Mouse (Mus musculus) heart, embryonic 14.5 days (tissue): ENCODE measurements around the gene Spdye4c. TPM values are rescaled to one million over a fixed set of nuclear protein-coding genes. Genes with fewer than 3 reads are reported as not detected.

Experiments used
- ATAC-seq: fragments of 200-750 bp; cut with Nextera tagmentation; 2 replicates; pipeline ENCODE4 v1.8.0; 2017; ENCODE audit warnings: low read depth, moderate TSS enrichment; ENCODE audit not compliant: insufficient number of reproducible peaks, insufficient read depth, low FRiP score
- H3K27ac ChIP-seq, 2 experiments: fragments of 200-500 bp in 1 of 2; fragments of 300-500 bp in 1 of 2; sonication (generic) in 1 of 2; replicated peaks in 1 of 2; 2 replicates each; pipeline ENCODE4 v1.5.1; 2012 to 2014; ENCODE audit warnings: low read depth in 2 of 2, low read length in 2 of 2, control low read depth in 1 of 2, mild to moderate bottlenecking in 1 of 2, mixed read lengths in 1 of 2; ENCODE audit not compliant: control insufficient read depth in 1 of 2, insufficient read depth in 1 of 2
- H3K27me3 ChIP-seq: fragments of 300-500 bp; sonication (generic); 2 replicates; pipeline ENCODE4 v1.6.1; 2014; ENCODE audit warnings: mild to moderate bottlenecking, low read length, control low read depth; ENCODE audit not compliant: control insufficient read depth, insufficient read depth
- H3K36me3 ChIP-seq: fragments of 300-500 bp; sonication (generic); 2 replicates; pipeline ENCODE4 v1.6.1; 2014; ENCODE audit warnings: mild to moderate bottlenecking, control low read depth, low read length, mixed read lengths; ENCODE audit not compliant: control insufficient read depth, insufficient read depth
- H3K4me1 ChIP-seq, 2 experiments: fragments of 200-500 bp in 1 of 2; fragments of 300-500 bp in 1 of 2; sonication (generic) in 1 of 2; 2 replicates each; pipeline ENCODE4 v1.6.1; 2012 to 2014; ENCODE audit warnings: low read length in 2 of 2, control low read depth in 1 of 2, mixed read lengths in 1 of 2; ENCODE audit not compliant: control insufficient read depth in 2 of 2, insufficient read depth in 2 of 2
- H3K4me2 ChIP-seq: fragments of 300-500 bp; sonication (generic); 2 replicates; pipeline ENCODE4 v1.6.1; 2014; ENCODE audit warnings: mild to moderate bottlenecking, low read length
- H3K4me3 ChIP-seq, 2 experiments: fragments of 200-500 bp in 1 of 2; fragments of 300-500 bp in 1 of 2; sonication (generic) in 1 of 2; 2 replicates each; pipeline ENCODE4 v1.5.1; 2012 to 2014; ENCODE audit warnings: low read length in 2 of 2, mild to moderate bottlenecking in 2 of 2, control low read depth in 1 of 2, low read depth in 1 of 2, moderate library complexity in 1 of 2; ENCODE audit not compliant: control insufficient read depth in 1 of 2, insufficient read depth in 1 of 2
- H3K9ac ChIP-seq: fragments of 300-500 bp; sonication (generic); 2 replicates; pipeline ENCODE4 v1.6.1; 2014; ENCODE audit warnings: mild to moderate bottlenecking, low read length
- H3K9me3 ChIP-seq: fragments of 300-500 bp; sonication (generic); 2 replicates; pipeline ENCODE4 v1.6.1; 2016; ENCODE audit warnings: low read length, control low read depth; ENCODE audit not compliant: control insufficient read depth
- WGBS: fragments of 180-500 bp; shearing (Covaris S2); extraction: QIAGEN DNeasy Blood & Tissue Kit; methylation state at CpG from one replicate; pipeline ENCODE4 v1.1.7; 2014; 5-methylcytosine and 5-hydroxymethylcytosine counted together
- polyA plus RNA-seq: library from polyadenylated mRNA; unstranded; fragments of >200 nt; fragmentation: Nextera tagmentation; extraction: Ambion mirVana; gene quantifications from 2 replicates; pipeline ENCODE4 v1.2.1, GENCODE M21; 2014

Gene Spdye4c
- polyA plus RNA-seq = not detected in 2 replicates

- no peaks in the 10 kb centered on the region for H3K27me3 ChIP-seq
- no peak within 1 kb of the TSS for H3K4me3 ChIP-seq
- no peaks in the 10 kb centered on the region for H3K9me3 ChIP-seq
- H3K27ac ChIP-seq = no peak within 1 kb of the TSS
- no peak within 1 kb of the TSS for H3K4me2 ChIP-seq
- no peak; the same call in 1 of the 2 replicates for ATAC-seq
- H3K9ac ChIP-seq = no peak within 1 kb of the TSS
- no peaks in the 10 kb centered on the region for H3K36me3 ChIP-seq
- WGBS = 84% methylated on average over 3 of the region's 3 CpGs
- no peaks in the 10 kb centered on the region for H3K4me1 ChIP-seq
Observed at GRCm38 (mm10) chr2:128590909-128591308, at the start of gene Spdye4c. Gene Spdye4c (plus strand): TSS chr2:128591209.

DNA sequence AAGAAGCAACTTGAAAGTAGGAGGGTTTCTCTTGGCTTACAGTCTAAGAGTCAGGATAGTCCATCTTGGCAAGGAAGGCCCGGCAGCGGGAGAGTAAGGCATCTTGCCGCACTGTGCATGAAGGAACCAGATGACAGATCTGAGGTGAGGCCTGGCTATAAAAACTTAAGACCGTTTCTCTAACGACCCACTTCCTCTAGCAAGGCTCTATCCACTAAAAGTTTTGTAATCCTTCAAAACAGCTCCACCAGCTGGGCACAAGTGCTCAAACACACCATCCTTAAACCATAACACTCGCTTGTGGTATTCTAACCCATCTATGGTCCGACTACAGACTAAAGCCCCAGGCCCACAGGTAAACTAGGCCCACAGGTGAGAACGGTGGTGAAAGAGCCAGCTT lies 47.5 kb upstream of the Spdye4c start:
- Histone ChIP-seq H3K4me1 (no peaks in the 10 kb centered on the region), H3K4me2 (no peak overlapping the region), H3K4me3 (no peak overlapping the region), H3K27ac (no peak overlapping the region), H3K36me3 (no peaks in the 10 kb centered on the region), H3K9me3 (no peaks in the 10 kb centered on the region), H3K27me3 (no peaks in the 10 kb centered on the region), H3K9ac (no peak overlapping the region)
- no peak for ATAC-seq
- 78% methylated on average over 8 of the region's 8 CpGs for WGBS

DNA sequence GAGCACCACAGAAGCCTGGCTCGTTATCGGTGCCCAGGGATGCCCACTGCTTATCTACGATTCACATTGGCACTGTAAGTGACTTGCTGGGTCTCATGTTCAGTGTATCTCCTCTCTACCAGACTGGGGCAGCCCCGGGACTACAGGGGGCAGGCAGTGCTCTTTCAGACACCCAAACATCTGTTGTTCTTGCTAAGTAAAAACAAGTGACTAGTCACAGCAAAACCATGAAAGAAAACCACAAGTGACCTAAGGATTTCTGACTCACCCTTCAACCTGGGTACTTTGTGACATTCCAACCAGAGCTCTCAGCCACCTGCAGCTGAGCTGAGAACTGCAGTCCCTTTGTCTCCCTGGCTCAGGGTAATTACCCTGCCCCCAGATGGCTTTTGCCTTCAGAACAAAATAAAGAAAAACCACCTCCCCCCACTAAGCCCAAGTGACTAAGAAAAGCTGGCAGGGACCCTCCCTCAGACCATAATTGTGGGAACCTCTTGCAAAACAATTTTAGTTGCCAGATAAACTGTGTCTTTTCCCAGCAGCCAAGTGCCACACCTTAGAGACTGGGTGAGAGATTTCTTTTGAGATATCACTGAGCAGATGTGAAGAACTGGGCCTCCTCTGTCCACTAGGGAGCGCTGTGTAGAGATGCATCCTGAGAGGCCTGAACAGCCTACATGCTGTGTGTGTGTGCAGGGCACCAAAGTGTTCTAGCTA lies 46.4 kb upstream of the Spdye4c start:
- WGBS = 50% methylated on average over 5 of the region's 5 CpGs
- no peak overlapping the region for H3K4me3 ChIP-seq
- H3K9me3 ChIP-seq = no peaks in the 10 kb centered on the region
- H3K36me3 ChIP-seq = no peaks in the 10 kb centered on the region
- H3K27me3 ChIP-seq = no peaks in the 10 kb centered on the region
- H3K4me1 ChIP-seq = no peaks in the 10 kb centered on the region; a peak in 2 of 4 replicates
- no peak overlapping the region for H3K4me2 ChIP-seq
- H3K9ac ChIP-seq = no peak overlapping the region
- no peak for ATAC-seq
- H3K27ac ChIP-seq = no peak overlapping the region

GRCm38 (mm10) chr2:128545447-128545846 lies 45.6 kb upstream of the Spdye4c start:
- Histone ChIP-seq H3K4me3 (no peak overlapping the region), H3K4me1 (peaks cover 2 to 8% of the 10 kb centered on the region in 2 experiments; a peak in 2 of 4 replicates), H3K9ac (no peak overlapping the region), H3K27me3 (no peaks in the 10 kb centered on the region), H3K4me2 (no peak overlapping the region), H3K36me3 (no peaks in the 10 kb centered on the region), H3K9me3 (no peaks in the 10 kb centered on the region), H3K27ac (no peak overlapping the region)
- no peak for ATAC-seq
- 84% methylated on average over 7 of the region's 7 CpGs for WGBS

DNA sequence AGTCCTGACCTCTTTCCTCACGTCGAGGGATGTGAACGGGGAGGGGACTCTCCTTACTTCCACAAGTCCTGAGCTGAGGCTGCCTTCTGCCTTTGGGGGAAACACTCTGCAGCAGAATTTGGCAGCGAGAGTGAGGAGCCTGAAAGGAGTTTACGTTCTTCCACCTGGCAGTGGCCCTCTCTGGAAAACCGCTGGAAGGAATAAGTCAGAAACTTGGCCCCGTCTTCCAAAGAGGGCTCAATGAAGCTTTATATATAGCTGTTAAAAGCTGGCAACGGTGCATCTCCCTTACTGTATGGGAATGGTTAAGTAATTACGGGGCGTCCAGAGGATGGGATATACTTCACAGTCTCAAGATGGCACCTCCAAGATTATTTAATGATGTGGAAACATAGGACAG lies 43.9 kb upstream of the Spdye4c start:
- ATAC-seq = no peak
- Histone ChIP-seq H3K27ac (no peak overlapping the region), H3K9ac (no peak overlapping the region), H3K4me2 (no peak overlapping the region), H3K4me1 (peaks cover 2 to 8% of the 10 kb centered on the region in 2 experiments; a peak in 2 of 4 replicates), H3K9me3 (no peaks in the 10 kb centered on the region), H3K27me3 (no peaks in the 10 kb centered on the region), H3K4me3 (no peak overlapping the region), H3K36me3 (no peaks in the 10 kb centered on the region)
- WGBS = 72% methylated on average over 10 of the region's 10 CpGs

GRCm38 (mm10) chr2:128548262-128548661 lies 42.7 kb upstream of the Spdye4c start:
- no peak overlapping the region for H3K27ac ChIP-seq
- no peak for ATAC-seq

GRCm38 (mm10) chr2:128549561-128549960 lies 41.4 kb upstream of the Spdye4c start:
- Histone ChIP-seq H3K27ac (no peak overlapping the region), H3K9me3 (no peaks in the 10 kb centered on the region), H3K27me3 (no peaks in the 10 kb centered on the region), H3K4me1 (peaks cover 2 to 8% of the 10 kb centered on the region in 2 experiments; a peak in 2 of 4 replicates), H3K4me2 (no peak overlapping the region), H3K36me3 (no peaks in the 10 kb centered on the region), H3K4me3 (no peak overlapping the region), H3K9ac (no peak overlapping the region)
- 23% methylated on average over 7 of the region's 7 CpGs for WGBS
- ATAC-seq = peak; percentile 66

More at GRCm38 (mm10) chr2:128548262-128548661, 42.7 kb upstream of the Spdye4c start:
- Histone ChIP-seq H3K36me3 (no peaks in the 10 kb centered on the region), H3K9me3 (no peaks in the 10 kb centered on the region), H3K27me3 (no peaks in the 10 kb centered on the region), H3K4me2 (no peak overlapping the region), H3K4me3 (no peak overlapping the region), H3K4me1 (peaks cover 2 to 8% of the 10 kb centered on the region in 2 experiments; a peak in 2 of 4 replicates), H3K9ac (no peak overlapping the region)
- 63% methylated on average over 2 of the region's 2 CpGs for WGBS
